Mouse (Mus musculus) spleen, embryonic (tissue): Measurements from ENCODE around the gene Irf2bp1.

Experiments used
- CTCF ChIA-PET: fragments of 350-600 bp; sonication (Branson Sonifier 250); formaldehyde crosslinking; loops from one replicate; lab custom pipeline; 2022; lab: Charles Lee

The Irf2bp1 gene

GRCm38 (mm10) chr7:19000421-19000820 lies 3.4 kb upstream of the Irf2bp1 start:
- CTCF ChIA-PET = interaction anchor here (0.6 kb wide), 2 partner anchors 22 to 46 kb away, joined by 3 to 4 read pairs; no protein-coding TSS in a partner anchor

GRCm38 (mm10) chr7:19001066-19001806 lies 2.6 kb upstream of the Irf2bp1 start:
- CTCF ChIA-PET = interaction anchor here (0.6 kb wide), 1 partner anchor 21 kb away, joined by 4 read pairs; no protein-coding TSS in a partner anchor

- CTCF ChIA-PET = interaction anchor here (0.7 kb wide), 1 partner anchor 927 kb away, joined by 3 read pairs; no protein-coding TSS in a partner anchor
Observed at GRCm38 (mm10) chr7:19001807-19002085, 2.1 kb upstream of the Irf2bp1 start.

GRCm38 (mm10) chr7:19002115-19002514 lies 1.7 kb upstream of the Irf2bp1 start:
- CTCF ChIA-PET = interaction anchor here (0.7 kb wide), 1 partner anchor 926 kb away, joined by 3 read pairs; no protein-coding TSS in a partner anchor

GRCm38 (mm10) chr7:19002848-19003498 lies 871 bp upstream of the Irf2bp1 start:
- CTCF ChIA-PET = interaction anchor here (0.8 kb wide), 1 partner anchor 22 kb away, joined by 14 read pairs; no protein-coding TSS in a partner anchor

- CTCF ChIA-PET = no interaction called here
Observed at GRCm38 (mm10) chr7:19004631-19005079, 811 bp downstream of the Irf2bp1 start.

GRCm38 (mm10) chr7:19005417-19006121 lies 1.7 kb downstream of the Irf2bp1 start:
- CTCF ChIA-PET = interaction anchor here (2.2 kb wide), 1 partner anchor 18 kb away, joined by 6 read pairs; the partner anchor contains the start of gene Foxa3

GRCm38 (mm10) chr7:19006476-19006875 lies 2.6 kb downstream of the Irf2bp1 start:
- CTCF ChIA-PET = interaction anchor here (0.7 to 2.2 kb wide), 2 partner anchors 17 to 23 kb away, joined by 4 to 6 read pairs; partner anchors contain the start of gene Foxa3

- CTCF ChIA-PET = interaction anchor here (2.2 kb wide), 1 partner anchor 16 kb away, joined by 6 read pairs; the partner anchor contains the start of gene Foxa3
Observed at GRCm38 (mm10) chr7:19007026-19007977, 3.5 kb downstream of the Irf2bp1 start.

GRCm38 (mm10) chr7:19010581-19010980 lies 6.7 kb downstream of the Irf2bp1 start:
- CTCF ChIA-PET = no interaction called here

GRCm38 (mm10) chr7:19012025-19012621 lies 8.3 kb downstream of the Irf2bp1 start:
- CTCF ChIA-PET = no interaction called here

- CTCF ChIA-PET = no interaction called here
Observed at GRCm38 (mm10) chr7:19012882-19013281, 9.0 kb downstream of the Irf2bp1 start.

GRCm38 (mm10) chr7:19014452-19014851 lies 10.6 kb downstream of the Irf2bp1 start:
- CTCF ChIA-PET = no interaction called here

GRCm38 (mm10) chr7:19016042-19016441 lies 12.2 kb downstream of the Irf2bp1 start:
- CTCF ChIA-PET = interaction anchor here (0.7 kb wide), 1 partner anchor 23 kb away, joined by 9 read pairs; no protein-coding TSS in a partner anchor

- CTCF ChIA-PET = no interaction called here
Observed at GRCm38 (mm10) chr7:19017909-19018308, 14.1 kb downstream of the Irf2bp1 start.

GRCm38 (mm10) chr7:19021048-19021447 lies 17.2 kb downstream of the Irf2bp1 start:
- CTCF ChIA-PET = no interaction called here

- CTCF ChIA-PET = interaction anchor here (0.6 to 1.7 kb wide), 4 partner anchors 16 to 620 kb away, joined by 3 to 6 read pairs (median 4); no protein-coding TSS in a partner anchor
Observed at GRCm38 (mm10) chr7:19022189-19022958, 18.5 kb downstream of the Irf2bp1 start.

GRCm38 (mm10) chr7:19023357-19023814 lies 19.5 kb downstream of the Irf2bp1 start, which contains the start of gene Foxa3:
TSS of gene Foxa3 (minus strand) at chr7:19023538.
- CTCF ChIA-PET = interaction anchor here (1.7 kb wide), 1 partner anchor 17 kb away, joined by 6 read pairs; no protein-coding TSS in a partner anchor

- CTCF ChIA-PET = interaction anchor here (1.7 kb wide), 1 partner anchor 18 kb away, joined by 6 read pairs; no protein-coding TSS in a partner anchor
Observed at GRCm38 (mm10) chr7:19024096-19024506, 20.3 kb downstream of the Irf2bp1 start, which contains the start of gene Sympk. TSS of gene Sympk (plus strand) at chr7:19024377.
